Mouse (Mus musculus): ENCODE measurements around the gene Fa2h. TPM values are rescaled to one million over a fixed set of nuclear protein-coding genes. Genes with fewer than 3 reads are reported as not detected.

Fa2h gene
- total RNA-seq (2014; rRNA removed) (0.42 and 1.8 TPM in 2 replicates), polyA plus RNA-seq (2015; fragmentation: Nextera tagmentation; extraction: Ambion mirVana) (0.79 and 0.81 TPM in 2 replicates)

- ATAC-seq (ENCODE audit: low FRiP score), result peak; percentile 79
- TF ChIP-seq CTCF (IDR thresholded peaks at IDR 0.05), result peak; percentile 42
- peak within 1 kb of the TSS; percentile 61 for H3K9ac ChIP-seq (replicated peaks; ENCODE audit: low read length, poor library complexity, severe bottlenecking)
- H3K27ac ChIP-seq (ENCODE audit: low read depth, low read length), result peak within 1 kb of the TSS; percentile 26; the same call in 1 of the 2 replicates
- no peaks in the 10 kb centered on the region for H3K9me3 ChIP-seq (ENCODE audit: low read length)
- WGBS, result 1% methylated on average over 50 of the region's 71 CpGs
- peak within 1 kb of the TSS; percentile 98 for H3K4me2 ChIP-seq (ENCODE audit: low read depth, low read length, poor library complexity, severe bottlenecking)
- H3K4me3 ChIP-seq (ENCODE audit: low read depth, low read length), result peak within 1 kb of the TSS; percentile 60
- H3K27me3 ChIP-seq (ENCODE audit: insufficient read depth, low read length), result peaks cover 14% of the 10 kb centered on the region
- H3K4me1 ChIP-seq (ENCODE audit: insufficient read depth, low read length), result no peaks in the 10 kb centered on the region
- H3K36me3 ChIP-seq (ENCODE audit: insufficient read depth, low read length), result no peaks in the 10 kb centered on the region
- DNase-seq (ENCODE audit: low spot score), result peak; percentile 69
Measured at GRCm38 (mm10) chr8:111393391-111394363, at the start of gene Fa2h. Gene Fa2h (minus strand): TSS chr8:111393824.

- Histone ChIP-seq H3K4me2 (ENCODE audit: low read depth, low read length, poor library complexity, severe bottlenecking) (no peak overlapping the region), H3K4me3 (ENCODE audit: low read depth, low read length) (no peak overlapping the region), H3K27me3 (ENCODE audit: insufficient read depth, low read length) (no peaks in the 10 kb centered on the region), H3K36me3 (ENCODE audit: insufficient read depth, low read length) (no peaks in the 10 kb centered on the region), H3K27ac (ENCODE audit: low read depth, low read length) (no peak overlapping the region), H3K9ac (replicated peaks; ENCODE audit: low read length, poor library complexity, severe bottlenecking) (no peak overlapping the region; the same call in 1 of the 2 replicates), H3K9me3 (ENCODE audit: low read length) (no peaks in the 10 kb centered on the region), H3K4me1 (ENCODE audit: insufficient read depth, low read length) (no peaks in the 10 kb centered on the region)
- TF ChIP-seq CTCF (IDR thresholded peaks at IDR 0.05), result peak; percentile 90
- WGBS, result 25% methylated on average over 9 of the region's 9 CpGs
- DNase-seq (ENCODE audit: low spot score) (peak; percentile 90), ATAC-seq (ENCODE audit: low FRiP score) (0 out of 2 replicates have a peak, but pooled peaks have one; percentile 27)
Measured at GRCm38 (mm10) chr8:111439189-111439588, 45.6 kb upstream of the Fa2h start.

- Histone ChIP-seq H3K27me3 (ENCODE audit: insufficient read depth, low read length) (no peaks in the 10 kb centered on the region), H3K4me3 (ENCODE audit: low read depth, low read length) (no peak overlapping the region), H3K9me3 (ENCODE audit: low read length) (no peaks in the 10 kb centered on the region), H3K36me3 (ENCODE audit: insufficient read depth, low read length) (no peaks in the 10 kb centered on the region), H3K4me2 (ENCODE audit: low read depth, low read length, poor library complexity, severe bottlenecking) (no peak overlapping the region), H3K9ac (replicated peaks; ENCODE audit: low read length, poor library complexity, severe bottlenecking) (no peak overlapping the region), H3K4me1 (ENCODE audit: insufficient read depth, low read length) (no peaks in the 10 kb centered on the region), H3K27ac (ENCODE audit: low read depth, low read length) (no peak overlapping the region)
- no peak for TF ChIP-seq CTCF (IDR thresholded peaks at IDR 0.05)
- 70% methylated on average over 11 of the region's 11 CpGs for WGBS
- no peak for DNase-seq (ENCODE audit: low spot score)
- no peak for ATAC-seq (ENCODE audit: low FRiP score)
Measured at GRCm38 (mm10) chr8:111435071-111435828, 41.6 kb upstream of the Fa2h start.

- Histone ChIP-seq H3K36me3 (ENCODE audit: insufficient read depth, low read length) (no peaks in the 10 kb centered on the region), H3K9ac (replicated peaks; ENCODE audit: low read length, poor library complexity, severe bottlenecking) (no peak overlapping the region), H3K27me3 (ENCODE audit: insufficient read depth, low read length) (no peaks in the 10 kb centered on the region), H3K4me1 (ENCODE audit: insufficient read depth, low read length) (no peaks in the 10 kb centered on the region), H3K9me3 (ENCODE audit: low read length) (no peaks in the 10 kb centered on the region), H3K4me3 (ENCODE audit: low read depth, low read length) (no peak overlapping the region), H3K4me2 (ENCODE audit: low read depth, low read length, poor library complexity, severe bottlenecking) (no peak overlapping the region), H3K27ac (ENCODE audit: low read depth, low read length) (no peak overlapping the region)
- ATAC-seq (ENCODE audit: low FRiP score) (no peak), DNase-seq (ENCODE audit: low spot score) (peak; percentile 66)
- WGBS, result 80% methylated on average over 9 of the region's 9 CpGs
- no peak for TF ChIP-seq CTCF (IDR thresholded peaks at IDR 0.05)
Measured at GRCm38 (mm10) chr8:111424646-111425045, 31.0 kb upstream of the Fa2h start.

GRCm38 (mm10) chr8:111424181-111424580, 30.6 kb upstream of the Fa2h start:
- Histone ChIP-seq H3K36me3 (ENCODE audit: insufficient read depth, low read length) (no peaks in the 10 kb centered on the region), H3K4me3 (ENCODE audit: low read depth, low read length) (no peak overlapping the region), H3K4me2 (ENCODE audit: low read depth, low read length, poor library complexity, severe bottlenecking) (no peak overlapping the region), H3K27me3 (ENCODE audit: insufficient read depth, low read length) (no peaks in the 10 kb centered on the region), H3K27ac (ENCODE audit: low read depth, low read length) (no peak overlapping the region), H3K9ac (replicated peaks; ENCODE audit: low read length, poor library complexity, severe bottlenecking) (no peak overlapping the region), H3K9me3 (ENCODE audit: low read length) (no peaks in the 10 kb centered on the region), H3K4me1 (ENCODE audit: insufficient read depth, low read length) (no peaks in the 10 kb centered on the region)
- ATAC-seq (ENCODE audit: low FRiP score) (no peak), DNase-seq (ENCODE audit: low spot score) (peak; percentile 58)
- 85% methylated on average over 11 of the region's 11 CpGs for WGBS
- no peak for TF ChIP-seq CTCF (IDR thresholded peaks at IDR 0.05)
